Mouse (Mus musculus) telencephalon, adult 2 months (tissue): Measurements from ENCODE around the gene Olfr1555-ps1.
"Not testable (repeated sequence)": the region's sequence is repeated elsewhere in the genome, so short reads cannot be mapped to it uniquely, and the experiment has no call there.

Experiments used
- DNase-seq: peaks from one replicate; pipeline ENCODE4 v3.0.0-alpha.2; 2011; ENCODE audit warnings: low read depth, low spot score

Olfr1555-ps1 gene

DNA sequence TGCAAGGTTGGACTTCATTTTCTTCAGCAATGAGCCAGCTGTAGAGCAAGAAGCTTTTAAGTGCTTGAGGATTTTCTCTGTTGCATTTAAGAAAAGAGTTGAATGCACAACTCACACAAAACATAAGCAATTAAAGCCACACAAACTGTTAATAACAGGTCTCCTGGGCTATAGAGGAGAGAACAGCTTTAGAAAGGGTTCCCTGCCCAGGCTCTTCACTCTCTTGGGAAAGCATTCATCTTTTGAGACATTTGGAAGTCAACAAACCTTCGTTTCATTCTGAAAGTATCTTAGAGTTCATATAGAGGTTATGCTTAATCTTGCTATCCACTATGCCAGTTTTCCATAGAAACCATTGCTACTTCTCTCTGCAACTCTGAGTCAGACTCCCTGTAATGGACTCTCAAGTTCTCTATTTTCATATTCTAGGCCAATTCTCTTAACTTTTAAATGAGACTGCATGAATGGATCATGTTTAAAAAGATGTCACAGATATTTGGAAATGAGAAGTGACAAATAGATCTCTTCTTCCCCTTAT is at the start of gene Olfr1555-ps1:
Gene Olfr1555-ps1 (minus strand): TSS at position 51 of the 538 bp plus-strand sequence.
- DNase-seq: not testable (repeated sequence)

GRCm38 (mm10) chr19:12200334-12200733 is 30.4 kb upstream of the Olfr1555-ps1 start, which contains the start of gene Olfr1431:
TSS of gene Olfr1431 (plus strand) at chr19:12200634.
- no peak for DNase-seq

GRCm38 (mm10) chr19:12199076-12199475 is 29.2 kb upstream of the Olfr1555-ps1 start:
- DNase-seq: not testable (repeated sequence)

DNA sequence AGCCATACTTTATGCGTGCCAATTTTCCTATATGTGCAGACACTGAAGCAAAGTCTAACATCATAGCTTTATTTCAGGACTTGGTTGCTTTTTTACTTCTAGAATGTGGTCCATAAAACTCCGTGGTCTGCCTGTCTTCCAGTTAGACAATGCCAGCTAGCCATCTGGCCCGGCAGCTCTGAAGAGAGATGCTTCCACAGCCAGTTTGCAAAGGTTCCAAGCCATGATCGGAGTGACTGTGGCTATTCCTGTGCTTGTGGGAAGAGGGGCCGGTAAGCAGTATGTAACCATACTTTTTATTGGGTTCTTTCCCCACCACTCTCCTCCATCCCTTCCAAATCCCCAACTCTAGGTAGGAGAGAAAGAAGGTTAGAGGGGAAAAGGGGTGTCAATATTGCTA is 5.5 kb upstream of the Olfr1555-ps1 start:
- DNase-seq: not testable (repeated sequence)

DNA sequence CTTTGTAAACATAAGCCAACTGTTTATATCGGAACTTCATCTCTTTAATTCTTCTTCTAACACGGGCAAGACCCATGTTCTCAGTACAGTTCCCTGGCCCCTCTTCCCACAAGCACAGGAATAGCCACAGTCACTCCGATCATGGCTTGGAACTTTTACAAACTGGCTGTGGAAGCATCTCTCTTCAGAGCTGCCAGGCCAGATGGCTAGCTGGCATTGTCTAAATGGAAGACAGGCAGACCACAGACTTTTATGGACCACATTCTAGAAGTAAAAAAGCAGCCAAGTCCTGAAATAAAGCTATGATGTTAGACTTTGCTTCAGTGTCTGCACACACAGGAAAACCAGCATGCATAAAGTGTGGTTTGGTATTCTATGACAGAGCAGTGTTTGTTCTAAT is 24.5 kb downstream of the Olfr1555-ps1 start:
- peak; percentile 60 for DNase-seq

DNA sequence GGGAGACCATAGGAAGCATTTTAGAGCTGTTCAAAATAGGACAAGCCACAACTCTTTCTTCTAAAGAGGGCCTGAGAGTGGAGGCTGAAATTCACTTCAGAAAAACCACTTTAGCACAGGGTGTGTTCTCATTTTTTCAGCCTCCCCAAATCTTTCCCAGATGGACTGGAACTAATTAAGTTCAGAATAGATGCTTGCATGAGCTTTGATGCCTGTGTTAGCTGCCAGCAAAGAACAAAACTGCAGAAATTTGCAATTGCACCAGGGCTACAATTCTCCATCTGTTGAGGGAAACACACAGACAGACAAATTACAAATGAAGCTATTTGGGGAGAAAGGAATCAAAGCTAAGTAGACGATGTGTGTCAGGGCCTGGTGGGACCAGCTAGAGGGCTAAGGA is 26.6 kb downstream of the Olfr1555-ps1 start:
- DNase-seq: peak; percentile 93

- DNase-seq: no peak
Measured at GRCm38 (mm10) chr19:12134289-12134688, 35.6 kb downstream of the Olfr1555-ps1 start.

- no peak for DNase-seq
Measured at GRCm38 (mm10) chr19:12123103-12123502, 46.8 kb downstream of the Olfr1555-ps1 start, which contains the start of gene Olfr76. TSS of gene Olfr76 (minus strand) at chr19:12123203.

DNA sequence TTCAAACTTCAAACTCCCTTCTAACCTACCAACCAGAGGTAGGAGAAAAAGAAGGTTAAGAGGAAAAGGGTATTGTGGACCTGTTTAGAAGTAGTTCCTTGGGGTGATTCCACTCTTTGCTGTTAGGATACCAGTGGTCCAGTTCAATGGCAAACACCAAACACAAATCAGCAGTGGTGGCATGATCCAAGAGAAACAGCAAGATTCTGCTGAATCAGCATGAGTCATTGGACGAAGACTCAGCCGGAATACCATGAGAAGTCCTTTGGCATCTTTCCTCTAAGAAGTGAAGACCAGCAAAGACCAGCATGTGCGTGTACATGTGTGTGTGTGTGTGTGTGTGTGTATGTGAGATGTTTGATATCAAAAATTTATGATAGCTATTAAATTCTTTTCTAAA is 53.4 kb downstream of the Olfr1555-ps1 start:
- no peak for DNase-seq

DNA sequence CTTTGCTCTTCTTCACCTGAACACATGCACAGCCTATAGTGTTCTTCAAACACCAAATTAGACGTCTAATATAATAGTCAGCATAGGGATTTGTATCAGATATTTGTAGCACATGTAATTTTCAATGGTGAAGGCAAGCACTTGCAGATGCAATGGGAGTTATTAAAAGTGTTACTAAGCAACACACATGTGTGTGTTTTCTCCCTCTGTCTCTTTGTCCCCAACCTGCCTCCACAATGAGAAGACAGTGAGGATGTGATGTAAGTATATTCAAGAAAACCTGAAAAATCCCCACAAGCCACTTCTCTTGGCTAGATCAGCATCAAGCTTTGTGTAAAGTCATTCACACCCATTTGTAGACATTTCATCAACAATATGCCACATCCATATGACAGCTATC is 54.1 kb downstream of the Olfr1555-ps1 start, which contains the start of gene Olfr1428:
Gene Olfr1428 (minus strand): TSS at position 101 of the 400 bp plus-strand sequence.
- DNase-seq: no peak
